Mouse (Mus musculus) midbrain, postnatal 0 days (tissue): Measurements from ENCODE around the gene Peak1. TPM values are rescaled to one million over a fixed set of nuclear protein-coding genes. Genes with fewer than 3 reads are reported as not detected.

ENCODE experiments used
- ATAC-seq: fragments of 200-750 bp; cut with Nextera tagmentation; 2 replicates; pipeline ENCODE4 v1.8.0; 2017; ENCODE audit warnings: moderate number of reproducible peaks, mild to moderate bottlenecking, moderate TSS enrichment, moderate library complexity; ENCODE audit not compliant: low FRiP score
- DNase-seq: peaks from one replicate; pipeline ENCODE4 v3.0.0-alpha.2; 2015; ENCODE audit warnings: low spot score
- H3K27ac ChIP-seq: fragments of 300-500 bp; sonication (generic); 2 replicates; pipeline ENCODE4 v1.5.1; 2014; ENCODE audit warnings: low read depth, mild to moderate bottlenecking, low read length, mixed read lengths
- H3K27me3 ChIP-seq: fragments of 300-500 bp; sonication (generic); 2 replicates; pipeline ENCODE4 v1.6.1; 2014; ENCODE audit warnings: low read length, control low read depth, mixed read lengths; ENCODE audit not compliant: insufficient read depth
- H3K36me3 ChIP-seq: fragments of 300-500 bp; sonication (generic); 2 replicates; pipeline ENCODE4 v1.6.1; 2014; ENCODE audit warnings: low read length, control low read depth, mixed read lengths; ENCODE audit not compliant: insufficient read depth
- H3K4me1 ChIP-seq: fragments of 300-500 bp; sonication (generic); 2 replicates; pipeline ENCODE4 v1.6.1; 2014; ENCODE audit warnings: mild to moderate bottlenecking, control low read depth, antibody characterized with exemption, low read length, mixed read lengths; ENCODE audit not compliant: insufficient read depth
- H3K4me2 ChIP-seq: fragments of 300-500 bp; sonication (generic); 2 replicates; pipeline ENCODE4 v1.6.1; 2014; ENCODE audit warnings: low read depth, mild to moderate bottlenecking, low read length, mixed read lengths; ENCODE audit not compliant: poor library complexity, severe bottlenecking
- H3K4me3 ChIP-seq: fragments of 300-500 bp; sonication (generic); 2 replicates; pipeline ENCODE4 v1.5.1; 2014; ENCODE audit warnings: low read depth, mild to moderate bottlenecking, low read length, moderate library complexity
- H3K9ac ChIP-seq: fragments of 300-500 bp; sonication (generic); replicated peaks from 2 replicates; pipeline ENCODE4 v1.6.1; 2014; ENCODE audit warnings: mild to moderate bottlenecking, low read length, moderate library complexity, mixed read lengths; ENCODE audit not compliant: poor library complexity, severe bottlenecking
- H3K9me3 ChIP-seq: fragments of 300-500 bp; sonication (generic); 2 replicates; pipeline ENCODE4 v1.6.1; 2016; ENCODE audit warnings: low read length, control low read depth
- CTCF ChIP-seq: IDR thresholded peaks from 2 replicates; pipeline ENCODE4 v1.5.1; 2016; ENCODE audit warnings: antibody characterized with exemption, mild to moderate bottlenecking
- WGBS: fragments of 180-500 bp; shearing (Covaris S2); extraction: QIAGEN DNeasy Blood & Tissue Kit; methylation state at CpG from one replicate; pipeline ENCODE4 v1.1.7; 2014; 5-methylcytosine and 5-hydroxymethylcytosine counted together
- polyA plus RNA-seq: library from polyadenylated mRNA; unstranded; fragments of >200 nt; fragmentation: Nextera tagmentation; extraction: Ambion mirVana; gene quantifications from 2 replicates; pipeline ENCODE4 v1.2.1, GENCODE M21; 2015
- total RNA-seq: library from RNA; depleted of rRNA; stranded (reverse); fragments of >200 nt; gene quantifications from 2 replicates; pipeline ENCODE4 v1.2.3, GENCODE M21; 2014

The Peak1 gene
- total and polyA plus RNA-seq, 2 experiments from 2014 or later, result 2.7 to 5.9 TPM

- H3K36me3 ChIP-seq, result no peaks in the 10 kb centered on the region
Observed at GRCm38 (mm10) chr9:56273576-56273975, 144.3 kb downstream of the Peak1 start.

GRCm38 (mm10) chr9:56272247-56272598, 145.6 kb downstream of the Peak1 start:
- no peaks in the 10 kb centered on the region for H3K36me3 ChIP-seq
- no peaks in the 10 kb centered on the region for H3K9me3 ChIP-seq
- no peak overlapping the region for H3K9ac ChIP-seq
- H3K27me3 ChIP-seq, result no peaks in the 10 kb centered on the region
- ATAC-seq (no peak), DNase-seq (no peak)
- no peak overlapping the region for H3K27ac ChIP-seq
- H3K4me1 ChIP-seq, result no peaks in the 10 kb centered on the region
- 90% methylated on average over 2 of the region's 2 CpGs for WGBS
- no peak for TF ChIP-seq CTCF
- H3K4me3 ChIP-seq, result no peak overlapping the region
- H3K4me2 ChIP-seq, result no peak overlapping the region

More at GRCm38 (mm10) chr9:56273576-56273975, 144.3 kb downstream of the Peak1 start:
- Histone ChIP-seq H3K9me3 (no peaks in the 10 kb centered on the region), H3K27ac (no peak overlapping the region), H3K4me3 (no peak overlapping the region), H3K27me3 (no peaks in the 10 kb centered on the region), H3K9ac (no peak overlapping the region), H3K4me2 (no peak overlapping the region), H3K4me1 (no peaks in the 10 kb centered on the region)
- DNase-seq (no peak), ATAC-seq (no peak)
- WGBS, result 91% methylated on average over 3 of the region's 3 CpGs
- TF ChIP-seq CTCF, result no peak

- H3K27me3 ChIP-seq, result no peaks in the 10 kb centered on the region
- H3K4me3 ChIP-seq, result 0 out of 2 replicates have a peak overlapping the region, but pooled peaks have one; percentile 6
- H3K36me3 ChIP-seq, result no peaks in the 10 kb centered on the region
- no peak for ATAC-seq
- DNase-seq, result peak; percentile 22
- no peaks in the 10 kb centered on the region for H3K9me3 ChIP-seq
- H3K4me2 ChIP-seq, result peak overlapping the region; percentile 25
- no peaks in the 10 kb centered on the region for H3K4me1 ChIP-seq
- no peak overlapping the region for H3K9ac ChIP-seq
- H3K27ac ChIP-seq, result 0 out of 2 replicates have a peak overlapping the region, but pooled peaks have one; percentile 1
- no peak for TF ChIP-seq CTCF
- WGBS, result 63% methylated on average over 21 of the region's 21 CpGs
Observed at GRCm38 (mm10) chr9:56271326-56272246, 146.3 kb downstream of the Peak1 start.

GRCm38 (mm10) chr9:56269101-56269500, 148.8 kb downstream of the Peak1 start:
- WGBS, result 94% methylated on average over 3 of the region's 3 CpGs
- H3K4me3 ChIP-seq, result no peak overlapping the region
- DNase-seq (no peak), ATAC-seq (no peak)
- no peak for TF ChIP-seq CTCF
- no peaks in the 10 kb centered on the region for H3K9me3 ChIP-seq
- H3K4me1 ChIP-seq, result no peaks in the 10 kb centered on the region
- H3K27ac ChIP-seq, result no peak overlapping the region
- no peak overlapping the region for H3K4me2 ChIP-seq
- H3K27me3 ChIP-seq, result no peaks in the 10 kb centered on the region
- H3K9ac ChIP-seq, result no peak overlapping the region
- no peaks in the 10 kb centered on the region for H3K36me3 ChIP-seq

GRCm38 (mm10) chr9:56266200-56266815, 151.6 kb downstream of the Peak1 start:
- no peak for DNase-seq
- Histone ChIP-seq H3K9me3 (no peaks in the 10 kb centered on the region), H3K36me3 (no peaks in the 10 kb centered on the region), H3K27ac (no peak overlapping the region), H3K4me1 (no peaks in the 10 kb centered on the region), H3K4me3 (no peak overlapping the region), H3K4me2 (no peak overlapping the region), H3K9ac (no peak overlapping the region), H3K27me3 (no peaks in the 10 kb centered on the region)
- TF ChIP-seq CTCF, result no peak
- 85% methylated on average over 7 of the region's 7 CpGs for WGBS
- no peak for ATAC-seq
